Mouse (Mus musculus) spleen, adult 12 weeks (tissue): ENCODE results near the gene Susd2.
A peak's percentile ranks its signal among the peaks of the same experiment; 100 is the strongest.

Experiments
- DNase-seq: peaks from one replicate; pipeline ENCODE4 v3.0.0; 2022; ENCODE audit warnings: low spot score

Gene Susd2

GRCm38 (mm10) chr10:75643741-75644343 lies at the start of gene Susd2:
Gene Susd2, minus strand, starts transcription at chr10:75644008.
- DNase-seq, result peak; percentile 59

DNA sequence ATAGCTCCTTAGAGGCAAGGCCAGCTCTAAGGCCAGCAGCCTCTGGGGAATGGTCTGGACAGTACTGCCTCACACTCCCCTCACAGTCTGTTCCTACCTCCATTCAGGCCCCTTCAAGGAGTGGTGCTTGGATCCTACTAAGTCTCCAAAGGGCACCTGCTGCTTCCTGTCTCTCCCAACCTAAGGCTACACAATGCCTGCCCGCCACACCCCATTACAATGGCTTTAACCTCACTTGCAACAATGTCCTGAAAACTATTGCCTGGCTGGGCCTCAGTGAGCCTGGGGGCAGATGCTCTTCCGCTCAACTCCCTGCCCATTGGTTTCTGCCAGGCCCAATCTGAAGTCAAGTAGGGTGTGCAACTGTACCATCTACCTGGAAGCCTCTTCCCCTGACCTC lies 44.8 kb upstream of the Susd2 start:
- DNase-seq, result no peak

- DNase-seq, result no peak
Measured at GRCm38 (mm10) chr10:75686724-75687123, 42.9 kb upstream of the Susd2 start.

DNA sequence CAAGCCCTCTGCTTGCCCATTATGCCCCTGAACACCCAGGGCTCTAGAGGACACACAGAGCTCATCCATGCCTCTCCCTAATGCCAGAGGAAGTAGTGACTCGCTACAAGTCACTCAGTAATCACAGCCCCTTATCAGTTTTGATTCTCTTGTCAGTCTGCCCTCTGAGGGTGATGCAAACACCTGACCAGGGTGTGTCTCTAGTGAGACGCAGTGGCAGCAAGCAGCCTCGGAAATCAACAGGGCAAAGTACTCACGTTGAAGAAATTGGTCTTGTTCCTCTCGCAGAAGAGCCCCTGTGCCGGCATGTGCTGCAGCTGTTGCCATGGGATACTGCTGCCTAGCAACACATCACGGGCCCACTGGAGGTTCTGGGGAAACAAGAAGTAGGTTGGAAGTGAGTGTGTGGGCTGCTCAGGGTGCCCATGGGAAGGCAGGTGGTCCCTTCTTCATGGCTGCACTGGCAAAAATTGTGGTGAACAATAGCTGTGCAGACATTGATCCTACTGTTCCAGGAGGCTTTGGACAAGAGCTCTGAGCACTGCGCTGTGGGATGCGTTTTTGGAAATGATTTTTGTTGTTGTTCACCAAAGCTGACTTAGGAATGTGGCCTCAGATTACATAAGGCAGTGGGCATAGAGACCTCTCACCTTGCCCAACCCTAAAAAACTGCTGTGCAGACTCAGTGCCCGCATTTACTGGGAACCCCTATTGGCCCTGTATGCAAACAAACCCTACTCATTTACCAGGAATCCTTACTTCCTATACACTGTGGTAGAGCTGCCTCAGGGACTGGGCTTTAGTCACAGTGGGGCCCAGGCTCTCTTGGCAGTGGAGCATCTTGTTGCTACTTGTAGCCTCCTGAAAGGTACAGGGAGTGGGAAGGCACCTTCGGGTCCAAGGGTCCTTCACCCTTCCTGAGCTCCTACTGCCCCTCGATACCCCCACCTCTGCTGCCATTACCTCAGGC lies 40.5 kb upstream of the Susd2 start:
- DNase-seq, result no peak

DNA sequence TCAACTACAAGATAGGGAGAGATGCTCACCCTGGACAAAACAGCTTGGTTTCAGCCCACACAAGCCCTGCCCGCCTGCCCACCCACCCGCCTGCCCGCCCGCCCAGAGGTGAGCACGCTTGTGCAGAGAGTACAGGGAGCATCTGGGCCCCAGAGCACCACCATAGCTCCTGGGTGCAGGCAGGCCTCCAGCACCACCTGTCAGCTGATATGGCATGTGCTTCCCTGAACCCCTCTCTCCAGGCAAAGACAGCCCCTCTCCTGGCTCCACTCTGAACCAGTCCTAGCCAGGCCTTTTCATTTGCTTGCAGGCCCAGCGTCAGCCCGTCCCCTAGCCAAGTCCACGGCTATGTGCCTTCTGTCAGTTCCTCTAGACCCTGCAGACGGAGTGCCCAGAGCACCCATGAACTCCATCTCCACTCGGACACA lies 36.8 kb upstream of the Susd2 start:
- no peak for DNase-seq

- no peak for DNase-seq
Measured at GRCm38 (mm10) chr10:75679204-75679603, 35.4 kb upstream of the Susd2 start.

- DNase-seq, result no peak
Measured at GRCm38 (mm10) chr10:75677989-75678388, 34.2 kb upstream of the Susd2 start.

DNA sequence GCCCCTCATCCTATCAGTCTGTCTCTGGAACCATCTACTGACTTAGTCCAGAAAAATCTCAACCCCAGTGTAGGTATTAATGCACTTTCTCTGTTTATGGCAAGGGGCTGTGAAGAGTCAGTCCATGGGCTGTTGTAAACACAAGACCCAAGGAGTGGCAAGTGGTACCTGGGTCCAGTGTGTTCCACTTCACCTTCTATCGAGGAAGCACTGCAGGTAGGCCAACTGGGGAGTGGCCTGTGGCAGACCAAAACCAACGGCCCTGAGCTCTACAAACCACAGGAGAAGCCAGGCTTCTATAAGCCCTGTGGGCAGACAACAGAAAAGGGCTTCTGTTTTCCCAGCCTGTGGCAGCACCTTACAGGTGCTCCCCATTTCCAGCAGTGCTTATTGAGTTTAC lies 33.8 kb upstream of the Susd2 start:
- no peak for DNase-seq

DNA sequence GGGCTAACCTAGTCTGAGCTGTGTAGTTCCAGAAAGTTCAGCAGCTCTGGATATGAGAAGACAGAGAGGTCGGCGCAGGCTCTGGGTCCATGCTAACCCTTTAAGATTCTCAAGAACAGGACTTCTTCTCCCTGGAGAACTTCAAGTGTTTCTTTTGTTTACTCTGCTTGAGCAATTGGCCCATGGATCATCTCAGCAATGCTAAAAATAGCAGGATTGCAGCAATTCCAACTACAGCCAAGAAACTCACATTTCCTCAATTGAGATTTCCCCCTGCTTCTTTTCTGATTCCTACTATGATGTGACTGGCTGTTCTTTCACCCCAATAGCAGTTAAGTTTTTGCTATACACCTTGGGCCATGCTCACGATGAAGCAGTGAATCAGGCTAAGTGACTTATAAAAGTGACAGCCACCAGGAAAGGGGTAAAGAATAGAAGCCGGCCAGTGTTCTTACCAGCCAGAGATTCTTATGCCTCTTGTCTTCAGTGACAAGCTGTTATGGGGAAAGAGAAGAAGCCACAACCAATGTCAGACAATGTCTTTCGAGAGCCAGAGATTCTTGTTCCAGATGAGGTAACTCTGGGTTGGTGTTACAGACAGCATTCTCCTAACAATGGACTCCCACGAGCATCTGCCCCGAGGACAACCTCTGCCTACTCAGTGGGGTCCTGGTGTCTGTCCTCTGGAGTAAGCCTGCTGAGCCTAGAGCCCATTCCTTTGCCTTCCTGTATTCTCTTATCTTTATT lies 33.2 kb upstream of the Susd2 start:
- DNase-seq, result no peak

- no peak for DNase-seq
Measured at GRCm38 (mm10) chr10:75676286-75676685, 32.5 kb upstream of the Susd2 start.

GRCm38 (mm10) chr10:75675594-75675993 lies 31.8 kb upstream of the Susd2 start:
- no peak for DNase-seq

DNA sequence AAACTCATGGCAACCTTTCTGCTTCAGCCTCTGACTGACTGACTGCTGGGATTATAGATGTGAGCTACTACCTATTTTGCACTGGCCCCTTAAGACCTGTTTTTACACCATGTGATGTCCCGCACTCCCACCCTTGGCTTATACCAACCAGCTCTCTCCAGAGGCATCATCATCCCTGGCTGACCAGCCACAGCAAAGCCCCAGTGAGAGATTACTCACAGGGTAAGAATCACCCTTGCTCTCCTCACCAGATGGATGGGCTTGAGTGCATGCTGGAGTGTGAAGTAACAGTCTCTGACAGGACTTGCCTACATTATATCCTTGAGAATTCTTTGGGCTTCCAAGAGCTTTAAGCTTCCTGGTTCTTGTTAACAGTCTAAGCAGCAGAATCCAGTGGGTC lies 26.1 kb upstream of the Susd2 start:
- no peak for DNase-seq

DNA sequence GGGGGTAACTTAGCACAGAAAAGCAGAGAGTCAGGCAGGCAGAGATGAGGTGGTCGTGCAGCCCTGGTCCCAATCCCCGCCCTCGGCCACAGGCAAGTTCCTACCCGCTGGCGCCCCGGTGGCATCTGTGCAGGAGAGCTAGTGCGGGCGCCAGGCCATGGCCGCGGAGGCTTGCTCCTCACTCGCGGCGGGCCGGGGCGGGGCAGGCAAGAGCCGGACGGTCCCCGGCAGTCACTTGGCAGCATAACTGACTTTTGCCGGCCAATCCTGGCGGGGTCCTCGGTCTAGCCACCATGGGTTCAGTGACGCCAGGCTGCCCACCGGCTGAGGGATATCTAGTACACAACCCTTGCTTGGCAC lies 24.1 kb upstream of the Susd2 start:
- peak; percentile 61 for DNase-seq

GRCm38 (mm10) chr10:75667115-75667910 lies 23.5 kb upstream of the Susd2 start:
- peak; percentile 54 for DNase-seq

- no peak for DNase-seq
Measured at GRCm38 (mm10) chr10:75666451-75667030, 22.7 kb upstream of the Susd2 start.

GRCm38 (mm10) chr10:75664673-75665270 lies 21.0 kb upstream of the Susd2 start:
- DNase-seq, result no peak

- no peak for DNase-seq
Measured at GRCm38 (mm10) chr10:75662575-75662974, 18.8 kb upstream of the Susd2 start.

- no peak for DNase-seq
Measured at GRCm38 (mm10) chr10:75661876-75662275, 18.1 kb upstream of the Susd2 start.

DNA sequence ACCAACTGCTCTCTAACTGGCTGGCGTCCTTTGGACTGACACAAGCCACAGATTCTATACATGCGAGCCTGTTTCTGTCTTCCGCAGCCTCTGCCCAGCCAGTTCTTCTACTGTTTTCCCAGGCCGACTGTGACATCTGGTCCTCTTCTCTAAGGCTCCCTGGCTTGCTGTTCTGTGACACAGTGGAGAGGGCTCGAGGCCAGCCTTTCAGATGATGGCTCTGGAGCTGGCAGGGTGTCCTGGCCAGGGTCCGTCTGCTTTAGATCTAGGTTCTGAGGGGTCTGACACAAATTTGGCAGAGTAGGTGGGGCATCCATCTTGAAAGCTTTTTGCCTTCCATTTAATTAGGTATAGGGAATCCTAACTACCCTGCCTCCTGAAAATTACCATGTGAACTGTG lies 17.6 kb upstream of the Susd2 start:
- DNase-seq, result no peak

- no peak for DNase-seq
Measured at GRCm38 (mm10) chr10:75657772-75658171, 14.0 kb upstream of the Susd2 start.

DNA sequence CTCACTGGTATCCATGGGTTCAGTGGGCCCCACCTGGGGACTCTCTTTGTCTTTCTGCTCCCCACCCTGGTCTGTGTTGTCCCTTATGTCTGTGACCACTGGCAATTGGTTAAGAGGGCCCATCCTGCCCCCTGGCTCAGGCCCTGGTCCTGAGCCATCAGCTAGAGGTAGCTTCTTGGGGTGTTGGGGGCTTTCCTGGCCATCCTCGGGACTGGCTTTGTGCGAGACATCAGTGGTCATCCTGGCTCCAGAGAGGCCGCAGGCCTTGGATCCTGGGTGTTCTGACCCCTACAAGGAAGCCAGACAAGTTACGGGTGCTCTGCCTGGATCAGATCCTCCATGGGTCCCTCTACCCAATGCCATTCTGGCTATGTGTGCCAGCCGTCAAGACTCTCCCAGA lies 13.4 kb upstream of the Susd2 start:
- no peak for DNase-seq
